Mouse (Mus musculus) ovary, adult 2 months (tissue): ENCODE measurements around the gene Itgb2l. TPM values are rescaled to one million over a fixed set of nuclear protein-coding genes. Genes with fewer than 3 reads are reported as not detected.

ENCODE experiments used
- polyA plus RNA-seq: library from polyadenylated mRNA; depleted of rRNA; stranded (reverse); fragments of >200 nt; gene quantifications from 2 replicates; pipeline ENCODE4 v1.2.3, GENCODE M21; 2012; rRNA removed

Gene Itgb2l
- not detected in 2 replicates for polyA plus RNA-seq

GRCm38 (mm10) chr16:96443468-96443867, at the start of gene Itgb2l:
Gene Itgb2l (minus strand): TSS chr16:96443619.

DNA sequence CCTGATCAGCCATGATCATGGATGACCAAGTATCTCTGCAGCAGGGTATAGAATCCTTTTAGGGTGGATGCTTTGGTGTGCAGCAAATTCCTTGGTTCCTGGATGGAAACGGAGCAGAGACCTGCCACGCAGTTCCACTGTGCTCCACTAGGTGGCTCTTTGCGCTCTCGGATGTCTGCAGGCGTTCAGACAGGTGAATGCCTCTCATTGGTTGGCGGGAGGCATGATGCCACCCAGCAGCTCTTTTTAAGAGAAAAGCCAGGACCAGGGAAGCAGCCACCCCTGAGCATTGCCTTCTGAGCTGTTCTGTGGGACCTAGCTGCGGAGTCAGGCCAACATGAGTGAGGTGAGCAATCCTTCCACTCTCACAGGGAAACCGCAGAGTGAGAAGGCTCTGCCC, 24.0 kb upstream of the Itgb2l start, which contains the start of gene Pcp4:
TSS of gene Pcp4 (plus strand) at position 162 of the 400 bp plus-strand sequence.

Other genes starting within 250 kb of the Itgb2l start
- 18.5 and 19.8 TPM in 2 replicates for gene Sh3bgr, start 243.2 kb downstream of the Itgb2l start, polyA plus RNA-seq
- 2.3 and 2.6 TPM in 2 replicates for gene B3galt5, start 207.8 kb downstream of the Itgb2l start, polyA plus RNA-seq
- gene Pcp4, start 24.0 kb upstream of the Itgb2l start, polyA plus RNA-seq: 2.1 and 2.9 TPM in 2 replicates